Mouse (Mus musculus): ENCODE measurements around the gene Pgm2. TPM values are rescaled to one million over a fixed set of nuclear protein-coding genes. Genes with fewer than 3 reads are reported as not detected.

Gene Pgm2
- 39.9 and 43.0 TPM in 2 replicates for polyA plus RNA-seq (2014; fragmentation: Nextera tagmentation; extraction: Ambion mirVana)

GRCm38 (mm10) chr5:64092748-64093292 is at the start of gene Pgm2:
Pgm2 (plus strand) TSS chr5:64092950.
- ATAC-seq (ENCODE audit: insufficient read depth) (peak; percentile 97), DNase-seq (peak; percentile 91)
- Histone ChIP-seq H3K27me3 (ENCODE audit: insufficient read depth, low read length) (no peaks in the 10 kb centered on the region), H3K4me3 (ENCODE audit: low read depth, low read length) (peak within 1 kb of the TSS; percentile 78), H3K4me2 (peak within 1 kb of the TSS; percentile 78), H3K36me3 (ENCODE audit: insufficient read depth) (peaks cover 8% of the 10 kb centered on the region), H3K27ac (ENCODE audit: low read depth) (peak within 1 kb of the TSS; percentile 79), H3K9me3 (ENCODE audit: low read depth, low read length) (no peaks in the 10 kb centered on the region), H3K4me1 (ENCODE audit: insufficient read depth) (0 out of 2 replicates have a peak, but pooled peaks cover 4% of the 10 kb centered on the region), H3K9ac (peak within 1 kb of the TSS; percentile 77)
- WGBS, result 1% methylated on average over 40 of the region's 43 CpGs
- no peak for TF ChIP-seq CTCF (IDR thresholded peaks at IDR 0.05; ENCODE audit: low read depth)

GRCm38 (mm10) chr5:64043694-64044453 is 48.9 kb upstream of the Pgm2 start:
- H3K36me3 ChIP-seq (ENCODE audit: insufficient read depth), result no peaks in the 10 kb centered on the region
- no peak overlapping the region for H3K9ac ChIP-seq
- ATAC-seq (ENCODE audit: insufficient read depth) (no peak), DNase-seq (no peak)
- H3K4me3 ChIP-seq (ENCODE audit: low read depth, low read length), result no peak overlapping the region
- WGBS, result 61% methylated on average over 5 of the region's 5 CpGs
- no peak for TF ChIP-seq CTCF (IDR thresholded peaks at IDR 0.05; ENCODE audit: low read depth)
- H3K27me3 ChIP-seq (ENCODE audit: insufficient read depth, low read length), result no peaks in the 10 kb centered on the region
- no peak overlapping the region for H3K27ac ChIP-seq (ENCODE audit: low read depth)
- no peak overlapping the region for H3K4me2 ChIP-seq
- H3K9me3 ChIP-seq (ENCODE audit: low read depth, low read length), result no peaks in the 10 kb centered on the region
- 0 out of 2 replicates have a peak, but pooled peaks cover 2% of the 10 kb centered on the region for H3K4me1 ChIP-seq (ENCODE audit: insufficient read depth)

- no peak for TF ChIP-seq CTCF (IDR thresholded peaks at IDR 0.05; ENCODE audit: low read depth)
- ATAC-seq (ENCODE audit: insufficient read depth) (no peak), DNase-seq (no peak)
- no peaks in the 10 kb centered on the region for H3K27me3 ChIP-seq (ENCODE audit: insufficient read depth, low read length)
- H3K36me3 ChIP-seq (ENCODE audit: insufficient read depth), result no peaks in the 10 kb centered on the region
- H3K27ac ChIP-seq (ENCODE audit: low read depth), result no peak overlapping the region
- no peaks in the 10 kb centered on the region for H3K9me3 ChIP-seq (ENCODE audit: low read depth, low read length)
- H3K4me2 ChIP-seq, result no peak overlapping the region
- H3K4me1 ChIP-seq (ENCODE audit: insufficient read depth), result 0 out of 2 replicates have a peak, but pooled peaks cover 2% of the 10 kb centered on the region
- H3K4me3 ChIP-seq (ENCODE audit: low read depth, low read length), result no peak overlapping the region
- WGBS, result 83% methylated on average over 18 of the region's 18 CpGs
- H3K9ac ChIP-seq, result no peak overlapping the region
Observed at GRCm38 (mm10) chr5:64044790-64045189, 48.0 kb upstream of the Pgm2 start.

- Histone ChIP-seq H3K27ac (ENCODE audit: low read depth) (no peak overlapping the region; the same call in 1 of the 2 replicates), H3K9ac (no peak overlapping the region; the same call in 1 of the 2 replicates), H3K4me2 (peak overlapping the region; percentile 39; the same call in 1 of the 2 replicates), H3K9me3 (ENCODE audit: low read depth, low read length) (no peaks in the 10 kb centered on the region), H3K4me1 (ENCODE audit: insufficient read depth) (0 out of 2 replicates have a peak, but pooled peaks cover 2% of the 10 kb centered on the region), H3K36me3 (ENCODE audit: insufficient read depth) (no peaks in the 10 kb centered on the region), H3K4me3 (ENCODE audit: low read depth, low read length) (no peak overlapping the region), H3K27me3 (ENCODE audit: insufficient read depth, low read length) (no peaks in the 10 kb centered on the region)
- no peak for TF ChIP-seq CTCF (IDR thresholded peaks at IDR 0.05; ENCODE audit: low read depth)
- DNase-seq, result peak; percentile 87
- WGBS, result 20% methylated on average over 8 of the region's 8 CpGs
- ATAC-seq (ENCODE audit: insufficient read depth), result peak; percentile 91
Observed at GRCm38 (mm10) chr5:64045502-64045901, 47.2 kb upstream of the Pgm2 start.

GRCm38 (mm10) chr5:64046995-64047394 is 45.8 kb upstream of the Pgm2 start:
- ATAC-seq (ENCODE audit: insufficient read depth), result no peak
- no peaks in the 10 kb centered on the region for H3K36me3 ChIP-seq (ENCODE audit: insufficient read depth)
- TF ChIP-seq CTCF (IDR thresholded peaks at IDR 0.05; ENCODE audit: low read depth), result no peak

GRCm38 (mm10) chr5:64047921-64048320 is 44.8 kb upstream of the Pgm2 start:
- no peak for ATAC-seq (ENCODE audit: insufficient read depth)
- no peak for TF ChIP-seq CTCF (IDR thresholded peaks at IDR 0.05; ENCODE audit: low read depth)
- WGBS, result 56% methylated on average over 6 of the region's 6 CpGs

More at GRCm38 (mm10) chr5:64046995-64047394, 45.8 kb upstream of the Pgm2 start:
- WGBS, result 54% methylated on average over 11 of the region's 11 CpGs
- H3K27ac ChIP-seq (ENCODE audit: low read depth), result no peak overlapping the region
- 0 out of 2 replicates have a peak, but pooled peaks cover 2% of the 10 kb centered on the region for H3K4me1 ChIP-seq (ENCODE audit: insufficient read depth)
- no peaks in the 10 kb centered on the region for H3K9me3 ChIP-seq (ENCODE audit: low read depth, low read length)
- no peak overlapping the region for H3K4me3 ChIP-seq (ENCODE audit: low read depth, low read length)
- H3K4me2 ChIP-seq, result no peak overlapping the region
- no peak for DNase-seq
- no peak overlapping the region for H3K9ac ChIP-seq
- H3K27me3 ChIP-seq (ENCODE audit: insufficient read depth, low read length), result no peaks in the 10 kb centered on the region

GRCm38 (mm10) chr5:64048605-64049004 is 44.1 kb upstream of the Pgm2 start:
- 67% methylated on average over 3 of the region's 3 CpGs for WGBS
- Histone ChIP-seq H3K27ac (ENCODE audit: low read depth) (no peak overlapping the region), H3K4me2 (no peak overlapping the region), H3K9ac (no peak overlapping the region), H3K27me3 (ENCODE audit: insufficient read depth, low read length) (no peaks in the 10 kb centered on the region), H3K36me3 (ENCODE audit: insufficient read depth) (no peaks in the 10 kb centered on the region), H3K4me1 (ENCODE audit: insufficient read depth) (0 out of 2 replicates have a peak, but pooled peaks cover 2% of the 10 kb centered on the region), H3K4me3 (ENCODE audit: low read depth, low read length) (no peak overlapping the region), H3K9me3 (ENCODE audit: low read depth, low read length) (no peaks in the 10 kb centered on the region)
- DNase-seq, result no peak
- TF ChIP-seq CTCF (IDR thresholded peaks at IDR 0.05; ENCODE audit: low read depth), result no peak
- ATAC-seq (ENCODE audit: insufficient read depth), result no peak

More at GRCm38 (mm10) chr5:64047921-64048320, 44.8 kb upstream of the Pgm2 start:
- no peak for DNase-seq
- no peak overlapping the region for H3K4me2 ChIP-seq
- 0 out of 2 replicates have a peak, but pooled peaks cover 2% of the 10 kb centered on the region for H3K4me1 ChIP-seq (ENCODE audit: insufficient read depth)
- no peak overlapping the region for H3K9ac ChIP-seq
- H3K27me3 ChIP-seq (ENCODE audit: insufficient read depth, low read length), result no peaks in the 10 kb centered on the region
- H3K4me3 ChIP-seq (ENCODE audit: low read depth, low read length), result no peak overlapping the region
- no peaks in the 10 kb centered on the region for H3K9me3 ChIP-seq (ENCODE audit: low read depth, low read length)
- H3K27ac ChIP-seq (ENCODE audit: low read depth), result no peak overlapping the region
- no peaks in the 10 kb centered on the region for H3K36me3 ChIP-seq (ENCODE audit: insufficient read depth)
